Mouse (Mus musculus) gastrocnemius, adult 2 months (tissue): ENCODE data around the gene Ugt1a6a. TPM values are rescaled to one million over a fixed set of nuclear protein-coding genes. Genes with fewer than 3 reads are reported as not detected.

Experiments
- DNase-seq: peaks from one replicate; pipeline ENCODE4 v3.0.0; 2022
- H3K27ac ChIP-seq: fragments of 200-600 bp; 2 replicates; pipeline ENCODE4 v1.8.1; 2022; ENCODE audit warnings: mild to moderate bottlenecking
- H3K4me3 ChIP-seq: fragments of 200-600 bp; 2 replicates; pipeline ENCODE4 v1.8.1; 2022; ENCODE audit warnings: mild to moderate bottlenecking, moderate library complexity
- CTCF ChIP-seq: fragments of 200-600 bp; IDR thresholded peaks from 2 replicates; pipeline ENCODE4 v1.8.1; 2022; ENCODE audit warnings: antibody characterized with exemption, mild to moderate bottlenecking, moderate library complexity
- intact Hi-C: fragments of 180-260 bp; cut with DNase I; formaldehyde crosslinking; loops from one replicate; pipeline ENCODE4 v1.15.1; 2025
- total RNA-seq, 2 experiments: library from RNA; stranded (reverse); gene quantifications; 2 replicates each; pipeline ENCODE4 v1.2.3; 2021

Ugt1a6a gene
- total RNA-seq, 2 experiments from 2014 or later, result 0.10 to 0.45 TPM

GRCm38 (mm10) chr1:88258881-88259642, 124.5 kb downstream of the Ugt1a6a start:
- intact Hi-C loops, result no loop called here

GRCm38 (mm10) chr1:88259643-88260024, 125.0 kb downstream of the Ugt1a6a start:
- intact Hi-C loops, result no loop called here
- no peak for DNase-seq
- H3K4me3 ChIP-seq, result no peak overlapping the region
- no peak for TF ChIP-seq CTCF
- H3K27ac ChIP-seq, result no peak overlapping the region

More at GRCm38 (mm10) chr1:88258881-88259642, 124.5 kb downstream of the Ugt1a6a start:
- H3K27ac ChIP-seq, result no peak overlapping the region
- DNase-seq, result no peak
- TF ChIP-seq CTCF, result no peak
- no peak overlapping the region for H3K4me3 ChIP-seq

- DNase-seq, result no peak
Observed at GRCm38 (mm10) chr1:88260114-88260513, 125.5 kb downstream of the Ugt1a6a start.

GRCm38 (mm10) chr1:88260604-88261377, 126.2 kb downstream of the Ugt1a6a start:
- Histone ChIP-seq H3K4me3 (no peak overlapping the region), H3K27ac (no peak overlapping the region)
- no peak for TF ChIP-seq CTCF
- no peak for DNase-seq
- intact Hi-C loops, result no loop called here

More at GRCm38 (mm10) chr1:88260114-88260513, 125.5 kb downstream of the Ugt1a6a start:
- Histone ChIP-seq H3K27ac (no peak overlapping the region), H3K4me3 (no peak overlapping the region)
- intact Hi-C loops, result no loop called here
- no peak for TF ChIP-seq CTCF

GRCm38 (mm10) chr1:88261706-88262105, 127.1 kb downstream of the Ugt1a6a start:
- no peak for DNase-seq
- TF ChIP-seq CTCF, result no peak
- intact Hi-C loops, result no loop called here
- Histone ChIP-seq H3K4me3 (no peak overlapping the region), H3K27ac (no peak overlapping the region)

GRCm38 (mm10) chr1:88262255-88262654, 127.6 kb downstream of the Ugt1a6a start:
- TF ChIP-seq CTCF, result no peak
- no peak overlapping the region for H3K4me3 ChIP-seq
- DNase-seq, result no peak

GRCm38 (mm10) chr1:88262961-88263360, 128.4 kb downstream of the Ugt1a6a start:
- TF ChIP-seq CTCF, result no peak
- intact Hi-C loops, result no loop called here
- no peak overlapping the region for H3K27ac ChIP-seq
- no peak overlapping the region for H3K4me3 ChIP-seq
- no peak for DNase-seq

More at GRCm38 (mm10) chr1:88262255-88262654, 127.6 kb downstream of the Ugt1a6a start:
- H3K27ac ChIP-seq, result no peak overlapping the region
- intact Hi-C loops, result no loop called here

GRCm38 (mm10) chr1:88263778-88264177, 129.2 kb downstream of the Ugt1a6a start:
- no peak overlapping the region for H3K27ac ChIP-seq
- DNase-seq, result no peak
- intact Hi-C loops, result no loop called here
- H3K4me3 ChIP-seq, result no peak overlapping the region
- no peak for TF ChIP-seq CTCF

GRCm38 (mm10) chr1:88264237-88264868, 129.7 kb downstream of the Ugt1a6a start:
- no peak for TF ChIP-seq CTCF
- H3K27ac ChIP-seq, result no peak overlapping the region
- intact Hi-C loops, result no loop called here

GRCm38 (mm10) chr1:88264869-88265240, 130.2 kb downstream of the Ugt1a6a start:
- DNase-seq, result no peak
- no peak overlapping the region for H3K27ac ChIP-seq
- no peak for TF ChIP-seq CTCF
- no peak overlapping the region for H3K4me3 ChIP-seq
- intact Hi-C loops, result no loop called here

More at GRCm38 (mm10) chr1:88264237-88264868, 129.7 kb downstream of the Ugt1a6a start:
- DNase-seq, result no peak
- H3K4me3 ChIP-seq, result no peak overlapping the region

GRCm38 (mm10) chr1:88266123-88266522, 131.5 kb downstream of the Ugt1a6a start:
- intact Hi-C loops, result no loop called here
- Histone ChIP-seq H3K27ac (no peak overlapping the region), H3K4me3 (no peak overlapping the region)
- DNase-seq, result no peak
- no peak for TF ChIP-seq CTCF

- Histone ChIP-seq H3K4me3 (no peak overlapping the region), H3K27ac (no peak overlapping the region)
- TF ChIP-seq CTCF, result no peak
- intact Hi-C loops, result no loop called here
- no peak for DNase-seq
Observed at GRCm38 (mm10) chr1:88267489-88267888, 132.9 kb downstream of the Ugt1a6a start.

- no peak for TF ChIP-seq CTCF
- intact Hi-C loops, result no loop called here
- H3K27ac ChIP-seq, result no peak overlapping the region
- H3K4me3 ChIP-seq, result no peak overlapping the region
- no peak for DNase-seq
Observed at GRCm38 (mm10) chr1:88268070-88268469, 133.5 kb downstream of the Ugt1a6a start.

Other genes starting within 250 kb of the Ugt1a6a start
- 10 to 100 TPM; 10.1 to 10.5 TPM for gene Usp40, start 126.3 kb upstream of the Ugt1a6a start, total RNA-seq
- gene Ugt1a10, start 79.4 kb upstream of the Ugt1a6a start, total RNA-seq, result not detected
- gene Ugt1a9, start 64.0 kb upstream of the Ugt1a6a start, total RNA-seq, result not detected
- not detected for gene Ugt1a8, start 47.0 kb upstream of the Ugt1a6a start, total RNA-seq
- under 1 TPM in 1 of 2 experiments, not detected in 1; 0.59 TPM for gene Ugt1a7c, start 39.7 kb upstream of the Ugt1a6a start, total RNA-seq
- gene Ugt1a6b, start 31.6 kb upstream of the Ugt1a6a start, total RNA-seq, result under 1 TPM; 0.17 to 0.46 TPM
- gene Ugt1a5, start 31.2 kb downstream of the Ugt1a6a start, total RNA-seq, result under 1 TPM; 0.14 to 0.23 TPM
- gene Ugt1a2, start 65.8 kb downstream of the Ugt1a6a start, total RNA-seq, result not detected
- gene Dnajb3, start 71.0 kb downstream of the Ugt1a6a start, total RNA-seq, result not detected
- gene Ugt1a1, start 77.2 kb downstream of the Ugt1a6a start, total RNA-seq, result not detected
- gene Mroh2a, start 92.2 kb downstream of the Ugt1a6a start, total RNA-seq, result not detected
- gene Hjurp, start 142.8 kb downstream of the Ugt1a6a start, total RNA-seq, result 1 to 10 TPM; 6.1 to 6.6 TPM
- gene Trpm8, start 142.9 kb downstream of the Ugt1a6a start, total RNA-seq, result not detected